Mouse (Mus musculus) embryonic facial prominence, embryonic 12.5 days (tissue): ENCODE measurements at regions not wholly inside any gene's neighbourhood (a gene's known extent, or its start where the extent isn't known, plus 50 kb on each side); places are given as distances from the start of the nearest gene placed in this dataset.

Experiments used
- ATAC-seq: fragments of 200-750 bp; cut with Nextera tagmentation; 2 replicates; pipeline ENCODE4 v1.8.0; 2017; ENCODE audit not compliant: insufficient number of reproducible peaks, insufficient read depth, low FRiP score, low TSS enrichment
- H3K27ac ChIP-seq: fragments of 300-500 bp; sonication (generic); 2 replicates; pipeline ENCODE4 v1.5.1; 2016; ENCODE audit warnings: mild to moderate bottlenecking
- H3K27me3 ChIP-seq: fragments of 300-500 bp; sonication (generic); 2 replicates; pipeline ENCODE4 v1.6.1; 2016; ENCODE audit warnings: mild to moderate bottlenecking, moderate library complexity
- H3K36me3 ChIP-seq: fragments of 300-500 bp; sonication (generic); 2 replicates; pipeline ENCODE4 v1.6.1; 2016; ENCODE audit warnings: mild to moderate bottlenecking
- H3K4me1 ChIP-seq: fragments of 300-500 bp; sonication (generic); 2 replicates; pipeline ENCODE4 v1.6.1; 2016
- H3K4me2 ChIP-seq: fragments of 300-500 bp; sonication (generic); replicated peaks from 2 replicates; pipeline ENCODE4 v1.6.1; 2016; ENCODE audit warnings: mild to moderate bottlenecking, moderate library complexity
- H3K4me3 ChIP-seq: fragments of 300-500 bp; sonication (generic); 2 replicates; pipeline ENCODE4 v1.5.1; 2016; ENCODE audit warnings: mild to moderate bottlenecking
- H3K9ac ChIP-seq: fragments of 300-500 bp; sonication (generic); 2 replicates; pipeline ENCODE4 v1.6.1; 2016; ENCODE audit warnings: mild to moderate bottlenecking, moderate library complexity
- H3K9me3 ChIP-seq: fragments of 300-500 bp; sonication (generic); 2 replicates; pipeline ENCODE4 v1.6.1; 2016; ENCODE audit warnings: mild to moderate bottlenecking, moderate library complexity
- WGBS: fragments of 180-500 bp; shearing (Covaris S2); methylation state at CpG from one replicate; pipeline ENCODE4 v1.1.7; 2016; 5-methylcytosine and 5-hydroxymethylcytosine counted together

DNA sequence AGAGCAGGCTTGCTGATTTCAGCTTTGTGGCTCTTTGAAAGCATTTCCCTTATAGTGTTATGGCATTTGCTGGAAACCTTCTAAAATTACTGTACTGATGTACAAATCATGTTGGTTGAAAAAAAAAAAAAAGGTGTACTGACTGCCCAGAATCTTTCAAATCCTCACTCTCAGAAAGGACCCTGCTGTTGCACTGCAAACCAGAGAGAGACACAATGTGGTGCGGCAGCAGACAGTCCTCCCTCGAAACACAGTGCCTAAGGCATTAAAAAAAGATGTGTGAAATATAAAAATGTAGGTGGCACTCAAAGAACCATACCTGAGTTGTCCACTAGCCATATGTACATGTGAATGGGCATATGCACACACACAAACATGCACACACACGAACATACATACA, 128.3 kb downstream of the Actr3 start:
- Histone ChIP-seq H3K4me3 (no peak overlapping the region), H3K4me2 (no peak overlapping the region), H3K27me3 (no peaks in the 10 kb centered on the region), H3K27ac (no peak overlapping the region), H3K4me1 (no peaks in the 10 kb centered on the region), H3K36me3 (no peaks in the 10 kb centered on the region), H3K9me3 (no peaks in the 10 kb centered on the region), H3K9ac (no peak overlapping the region)
- no peak for ATAC-seq
- 75% methylated on average over 3 of the region's 3 CpGs for WGBS

- WGBS, result 83% methylated on average over 5 of the region's 5 CpGs
Measured at GRCm38 (mm10) chr1:125298520-125299090, 136.9 kb downstream of the Actr3 start.

GRCm38 (mm10) chr1:125295646-125296045, 139.9 kb downstream of the Actr3 start:
- no peak overlapping the region for H3K4me3 ChIP-seq
- H3K27ac ChIP-seq, result no peak overlapping the region
- 86% methylated on average over 3 of the region's 3 CpGs for whole genome bisulfite sequencing
- no peaks in the 10 kb centered on the region for H3K9me3 ChIP-seq
- H3K4me1 ChIP-seq, result no peaks in the 10 kb centered on the region
- H3K27me3 ChIP-seq, result no peaks in the 10 kb centered on the region
- ATAC-seq, result no peak
- no peak overlapping the region for H3K9ac ChIP-seq
- no peak overlapping the region for H3K4me2 ChIP-seq
- no peaks in the 10 kb centered on the region for H3K36me3 ChIP-seq

More at GRCm38 (mm10) chr1:125298520-125299090, 136.9 kb downstream of the Actr3 start:
- Histone ChIP-seq H3K4me1 (no peaks in the 10 kb centered on the region), H3K36me3 (no peaks in the 10 kb centered on the region), H3K4me3 (no peak overlapping the region), H3K9me3 (no peaks in the 10 kb centered on the region), H3K4me2 (no peak overlapping the region), H3K27me3 (no peaks in the 10 kb centered on the region), H3K9ac (no peak overlapping the region), H3K27ac (no peak overlapping the region)
- ATAC-seq, result no peak

DNA sequence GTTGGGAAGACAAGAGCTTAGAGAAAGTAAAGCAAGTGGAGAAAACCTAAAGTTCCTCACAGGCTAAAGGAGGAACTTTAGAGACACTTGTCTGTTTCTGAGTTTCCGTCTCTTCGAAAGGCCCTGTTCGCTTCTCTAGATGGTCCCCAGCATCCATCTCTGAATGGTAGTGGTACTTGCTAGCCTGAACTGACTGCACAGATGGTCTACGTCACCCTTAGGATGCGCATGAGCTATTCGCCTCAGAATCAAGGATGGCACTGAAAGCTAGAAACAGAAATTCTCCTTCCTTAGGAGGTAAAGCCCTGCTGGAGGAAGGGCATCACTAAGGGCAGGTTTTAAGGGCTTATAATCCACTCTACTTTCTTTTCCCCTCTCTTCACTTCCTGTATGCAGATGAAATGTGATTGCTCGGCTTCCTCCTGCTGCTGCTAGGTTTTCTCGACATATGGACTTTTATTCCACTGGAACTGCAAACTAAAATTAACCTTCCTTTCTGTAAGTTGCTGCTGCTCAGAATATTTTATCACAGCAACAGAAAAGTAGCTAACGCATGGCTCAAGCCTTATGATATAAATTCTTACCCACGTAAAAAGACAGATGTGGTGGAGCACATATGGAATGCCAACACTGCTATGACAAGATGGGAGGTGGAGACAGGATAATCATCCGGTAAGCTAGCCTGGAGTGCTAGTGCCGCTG, 145.1 kb downstream of the Actr3 start:
- ATAC-seq, result no peak
- WGBS, result 90% methylated on average over 12 of the region's 12 CpGs

GRCm38 (mm10) chr1:125286347-125286746, 149.2 kb downstream of the Actr3 start:
- Histone ChIP-seq H3K36me3 (no peaks in the 10 kb centered on the region), H3K9me3 (no peaks in the 10 kb centered on the region), H3K9ac (no peak overlapping the region), H3K4me1 (no peaks in the 10 kb centered on the region), H3K4me2 (no peak overlapping the region), H3K27ac (no peak overlapping the region), H3K4me3 (no peak overlapping the region), H3K27me3 (no peaks in the 10 kb centered on the region)
- WGBS, result 66% methylated on average over 2 of the region's 2 CpGs
- no peak for ATAC-seq

More for the DNA sequence above, 145.1 kb downstream of the Actr3 start:
- no peak overlapping the region for H3K27ac ChIP-seq
- no peak overlapping the region for H3K9ac ChIP-seq
- no peak overlapping the region for H3K4me3 ChIP-seq
- no peaks in the 10 kb centered on the region for H3K36me3 ChIP-seq
- H3K4me2 ChIP-seq, result no peak overlapping the region
- H3K4me1 ChIP-seq, result no peaks in the 10 kb centered on the region
- H3K27me3 ChIP-seq, result no peaks in the 10 kb centered on the region
- H3K9me3 ChIP-seq, result no peaks in the 10 kb centered on the region

DNA sequence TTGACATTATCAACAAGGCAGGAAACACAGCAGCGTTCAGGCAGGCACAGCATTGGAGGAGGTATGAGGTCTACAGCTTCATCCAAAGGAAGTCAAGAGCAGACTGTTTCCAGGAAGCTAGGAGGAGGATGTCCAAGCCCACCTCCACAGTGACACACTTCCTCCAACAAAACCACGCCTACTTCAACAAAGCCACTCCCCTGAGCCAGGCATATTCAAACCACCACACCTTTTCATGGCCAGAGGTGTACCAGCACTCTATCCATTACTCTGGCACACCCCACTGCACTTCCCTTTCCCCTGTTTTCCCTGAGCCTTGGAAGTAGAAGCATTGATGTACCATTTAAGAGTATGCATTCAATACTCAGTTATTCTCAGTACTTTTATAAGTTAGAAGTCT, 150.8 kb downstream of the Actr3 start:
- 80% methylated on average over 2 of the region's 2 CpGs for WGBS
- Histone ChIP-seq H3K9ac (no peak overlapping the region), H3K4me2 (no peak overlapping the region), H3K9me3 (no peaks in the 10 kb centered on the region), H3K4me3 (no peak overlapping the region), H3K27ac (no peak overlapping the region), H3K27me3 (no peaks in the 10 kb centered on the region), H3K36me3 (no peaks in the 10 kb centered on the region), H3K4me1 (no peaks in the 10 kb centered on the region)
- no peak for ATAC-seq

DNA sequence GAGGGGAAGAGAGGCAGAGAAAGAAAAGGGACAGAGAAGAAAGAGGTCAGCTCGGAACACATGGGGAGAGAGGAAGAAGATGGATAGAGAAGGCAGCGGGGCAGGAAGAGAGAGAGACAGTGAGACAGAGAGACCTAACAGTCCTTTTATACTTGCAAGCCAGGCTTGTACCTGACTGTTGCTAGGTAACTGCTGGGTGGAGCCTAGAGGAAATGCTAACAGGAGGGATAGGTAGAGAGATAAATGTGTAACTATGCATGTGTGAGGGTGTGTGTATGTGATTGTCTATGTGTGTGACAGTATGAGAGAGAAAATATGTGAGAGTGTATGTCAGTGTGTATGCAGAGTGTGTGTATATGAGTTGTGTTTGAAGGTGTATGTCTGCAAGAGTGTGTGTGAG, 161.8 kb downstream of the Actr3 start:
- Histone ChIP-seq H3K36me3 (no peaks in the 10 kb centered on the region), H3K4me1 (no peaks in the 10 kb centered on the region), H3K4me2 (no peak overlapping the region), H3K27ac (no peak overlapping the region), H3K4me3 (no peak overlapping the region), H3K9me3 (no peaks in the 10 kb centered on the region), H3K9ac (no peak overlapping the region), H3K27me3 (no peaks in the 10 kb centered on the region)
- ATAC-seq, result 0 out of 2 replicates have a peak, but pooled peaks have one; percentile 15
- 71% methylated on average over 2 of the region's 2 CpGs for WGBS

- 72% methylated on average over 6 of the region's 6 CpGs for WGBS
- H3K27me3 ChIP-seq, result no peaks in the 10 kb centered on the region
- no peaks in the 10 kb centered on the region for H3K9me3 ChIP-seq
- no peak for ATAC-seq
- no peaks in the 10 kb centered on the region for H3K36me3 ChIP-seq
- H3K4me1 ChIP-seq, result no peaks in the 10 kb centered on the region
- no peak overlapping the region for H3K4me2 ChIP-seq
- no peak overlapping the region for H3K9ac ChIP-seq
- no peak overlapping the region for H3K27ac ChIP-seq
- H3K4me3 ChIP-seq, result no peak overlapping the region
Measured at GRCm38 (mm10) chr1:125263684-125264083, 171.8 kb downstream of the Actr3 start.

DNA sequence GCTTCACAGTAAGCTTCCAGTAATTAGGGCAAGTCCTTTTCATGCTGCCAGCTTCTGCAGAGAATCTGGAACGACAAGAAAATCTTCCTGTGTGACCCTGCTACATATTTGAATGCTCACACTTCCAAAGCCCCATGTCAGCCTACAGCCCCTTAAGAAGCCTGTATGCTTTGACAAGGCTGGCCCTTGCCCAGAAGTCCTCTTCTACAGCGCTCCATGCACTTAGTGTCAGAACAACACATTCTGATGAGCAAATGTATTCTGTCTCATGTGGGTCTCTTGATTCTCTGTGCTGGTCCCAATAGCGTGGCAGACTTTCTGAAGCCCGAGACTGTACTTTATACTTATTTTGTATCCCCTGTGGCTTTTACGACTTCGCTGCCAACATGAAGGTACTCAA, 172.5 kb downstream of the Actr3 start:
- no peak for ATAC-seq
- Histone ChIP-seq H3K36me3 (no peaks in the 10 kb centered on the region), H3K4me3 (no peak overlapping the region), H3K27ac (no peak overlapping the region), H3K9ac (no peak overlapping the region), H3K4me1 (no peaks in the 10 kb centered on the region), H3K4me2 (no peak overlapping the region), H3K27me3 (no peaks in the 10 kb centered on the region), H3K9me3 (no peaks in the 10 kb centered on the region)
- 85% methylated on average over 6 of the region's 6 CpGs for WGBS

GRCm38 (mm10) chr1:125242345-125242744, 193.2 kb downstream of the Actr3 start:
- Histone ChIP-seq H3K27me3 (no peaks in the 10 kb centered on the region), H3K27ac (no peak overlapping the region), H3K9me3 (no peaks in the 10 kb centered on the region), H3K9ac (no peak overlapping the region), H3K36me3 (no peaks in the 10 kb centered on the region), H3K4me2 (no peak overlapping the region), H3K4me1 (no peaks in the 10 kb centered on the region), H3K4me3 (no peak overlapping the region)
- ATAC-seq, result no peak
- 89% methylated on average over 7 of the region's 7 CpGs for WGBS

- Histone ChIP-seq H3K4me3 (no peak overlapping the region), H3K27me3 (no peaks in the 10 kb centered on the region), H3K36me3 (no peaks in the 10 kb centered on the region), H3K4me2 (no peak overlapping the region), H3K9ac (no peak overlapping the region), H3K27ac (no peak overlapping the region), H3K9me3 (no peaks in the 10 kb centered on the region), H3K4me1 (no peaks in the 10 kb centered on the region)
- 95% methylated on average over 1 of the region's 1 CpGs for WGBS
- no peak for ATAC-seq
Measured at GRCm38 (mm10) chr1:125241717-125242116, 193.8 kb downstream of the Actr3 start.

DNA sequence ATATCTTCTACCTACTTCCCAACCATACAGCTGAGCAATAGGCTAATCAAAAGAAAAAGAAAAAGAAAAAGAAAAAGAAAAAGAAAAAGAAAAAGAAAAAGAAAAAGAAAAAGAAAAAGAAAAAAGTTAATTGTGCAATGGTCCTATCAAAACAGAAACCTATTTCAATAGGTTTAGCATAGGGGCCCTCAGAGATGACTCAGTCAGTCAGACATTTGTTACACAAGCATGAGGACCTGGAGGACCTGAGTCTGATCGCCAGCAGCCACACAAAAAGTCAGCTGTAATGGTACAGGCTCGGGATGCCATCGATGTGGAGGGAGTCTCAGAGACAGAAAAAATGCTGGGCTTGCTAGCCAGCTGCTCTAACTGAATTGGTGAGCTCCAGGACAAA, 197.9 kb downstream of the Actr3 start:
- WGBS, result 85% methylated on average over 3 of the region's 3 CpGs
- no peak for ATAC-seq
- Histone ChIP-seq H3K9me3 (no peaks in the 10 kb centered on the region), H3K4me3 (no peak overlapping the region), H3K27me3 (no peaks in the 10 kb centered on the region), H3K9ac (no peak overlapping the region), H3K36me3 (no peaks in the 10 kb centered on the region), H3K4me2 (no peak overlapping the region), H3K27ac (no peak overlapping the region), H3K4me1 (no peaks in the 10 kb centered on the region)
